Mouse (Mus musculus) lung, postnatal 14 days (tissue): ENCODE data around the gene Thsd4.

ENCODE experiments used
- DNase-seq: peaks from one replicate; pipeline ENCODE4 v3.0.0; 2021

Gene Thsd4

DNA sequence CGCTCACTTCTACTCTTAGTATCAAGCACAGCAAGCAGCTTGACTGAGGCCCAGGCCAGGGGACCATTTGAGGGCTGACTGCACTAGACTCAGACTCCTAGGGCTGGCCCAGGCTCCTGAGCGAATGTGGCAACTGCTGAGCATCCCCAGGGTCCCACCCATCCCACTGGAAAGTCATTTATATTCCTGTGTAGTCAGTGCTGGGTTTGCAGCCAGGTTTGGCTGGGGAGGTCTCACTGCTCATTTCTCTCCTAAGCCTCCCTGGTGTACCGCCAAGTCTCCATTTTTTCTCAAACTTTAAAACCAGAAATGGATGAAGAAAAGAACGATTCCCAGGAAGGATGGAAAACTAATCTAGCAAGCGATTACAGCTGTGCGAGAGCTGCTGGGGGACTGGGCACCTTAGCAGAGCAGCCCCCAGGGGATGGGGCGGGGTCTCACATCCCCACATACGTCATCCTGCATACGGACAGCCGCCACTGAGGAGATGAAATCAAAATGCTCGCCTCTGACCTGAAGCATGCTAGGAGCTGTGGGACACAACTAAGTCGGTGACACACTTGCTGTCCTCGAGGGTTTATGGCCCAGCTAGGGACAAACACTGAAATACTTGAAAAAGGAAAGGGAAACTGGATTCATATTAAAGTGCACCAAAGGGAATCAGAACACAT is 67.3 kb downstream of the Thsd4 start:
- no peak for DNase-seq

GRCm38 (mm10) chr9:60449498-60449897 is 72.3 kb downstream of the Thsd4 start:
- no peak for DNase-seq

DNA sequence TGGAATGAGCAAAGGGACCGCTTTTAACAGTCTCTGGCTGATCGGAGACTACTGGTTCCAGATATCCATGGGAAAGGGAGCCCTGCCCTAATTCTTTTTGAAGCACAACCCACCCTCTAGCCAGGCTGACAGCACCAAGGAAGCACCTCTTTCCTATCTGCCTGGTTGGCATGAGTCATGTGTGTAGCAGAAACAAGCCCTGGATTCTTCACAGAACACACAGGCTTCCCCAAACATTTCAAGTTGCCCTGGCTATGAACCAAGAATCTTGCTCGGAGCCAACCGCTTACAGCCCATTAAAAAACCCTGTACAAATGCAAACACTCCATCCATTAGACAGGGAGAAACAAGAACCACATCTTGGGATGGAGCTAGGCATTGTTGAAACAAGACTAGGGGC is 76.0 kb downstream of the Thsd4 start:
- DNase-seq: peak; percentile 55

- no peak for DNase-seq
Observed at GRCm38 (mm10) chr9:60441274-60441902, 80.5 kb downstream of the Thsd4 start.

DNA sequence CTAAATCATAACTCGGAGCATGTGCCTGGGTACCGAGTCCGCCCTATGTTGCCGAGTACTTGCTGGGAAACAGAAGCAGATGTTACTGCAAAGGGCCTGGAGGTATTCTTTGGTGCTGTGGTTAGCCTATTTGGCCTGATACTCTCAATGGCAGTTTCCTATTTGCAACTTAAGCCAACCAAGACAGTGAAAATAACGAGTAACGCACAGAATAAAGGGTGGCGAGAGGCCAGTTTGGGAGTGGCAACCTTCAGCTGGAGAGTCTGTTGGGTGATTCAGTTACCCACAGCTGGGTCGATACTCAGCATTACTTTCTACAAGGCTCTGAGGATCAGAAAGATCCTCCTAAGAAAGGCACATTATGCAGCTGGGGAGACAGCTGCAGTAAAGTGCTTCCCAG is 81.3 kb downstream of the Thsd4 start:
- DNase-seq: no peak

GRCm38 (mm10) chr9:60436246-60436645 is 85.6 kb downstream of the Thsd4 start:
- no peak for DNase-seq

- no peak for DNase-seq
Observed at GRCm38 (mm10) chr9:60434093-60434492, 87.8 kb downstream of the Thsd4 start.

- no peak for DNase-seq
Observed at GRCm38 (mm10) chr9:60431924-60432323, 89.9 kb downstream of the Thsd4 start.

DNA sequence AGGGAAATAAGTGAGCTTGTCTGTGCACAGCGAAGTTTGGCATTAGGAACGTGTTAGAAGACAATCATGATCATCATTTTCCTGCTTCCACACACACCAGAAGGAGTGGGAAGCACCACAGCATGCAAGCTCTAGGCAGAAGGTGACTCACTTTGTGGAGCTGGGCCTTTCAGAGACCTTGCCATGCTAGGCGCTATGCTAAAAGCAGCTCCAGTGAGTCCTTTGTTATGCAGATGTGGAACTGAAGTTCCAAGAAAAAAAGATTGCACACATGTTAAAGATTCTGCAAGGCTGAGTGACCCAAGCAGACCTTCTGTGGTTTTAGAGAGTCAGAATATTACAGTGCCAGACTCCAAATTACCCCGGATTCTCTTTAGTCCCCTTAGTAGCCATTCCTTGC is 91.8 kb downstream of the Thsd4 start:
- no peak for DNase-seq

DNA sequence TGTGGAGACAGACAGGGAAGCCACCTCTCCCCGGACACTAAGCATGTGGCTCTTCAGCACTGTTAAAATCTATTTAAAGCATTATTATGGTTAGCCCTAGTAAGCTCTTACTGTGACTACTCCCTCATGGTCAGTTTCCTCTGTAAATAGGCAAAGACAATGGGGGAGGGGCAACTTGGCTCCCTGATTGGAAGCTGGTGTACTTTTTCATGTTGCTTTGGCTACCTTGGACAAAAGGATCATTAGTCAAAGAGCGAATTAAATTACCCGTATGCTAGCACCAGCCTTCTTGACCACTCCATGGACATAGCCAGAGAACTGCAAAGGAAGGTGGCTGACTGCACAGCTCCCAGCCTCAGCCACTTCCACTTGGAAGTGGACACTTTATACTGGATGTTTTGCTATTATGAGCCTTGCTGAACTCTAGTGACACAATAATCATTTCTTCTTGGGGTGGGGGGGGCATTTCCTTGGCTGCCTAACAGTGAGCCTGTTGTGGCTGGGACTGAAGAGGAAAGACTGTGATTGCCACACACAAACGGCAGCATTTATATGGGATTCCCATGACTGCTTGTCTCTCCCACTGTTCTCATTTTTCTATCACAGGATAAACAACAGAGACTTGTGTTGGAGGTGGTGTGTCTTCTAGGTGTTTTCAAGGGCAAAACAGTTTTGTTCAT is 107.6 kb downstream of the Thsd4 start:
- no peak for DNase-seq

DNA sequence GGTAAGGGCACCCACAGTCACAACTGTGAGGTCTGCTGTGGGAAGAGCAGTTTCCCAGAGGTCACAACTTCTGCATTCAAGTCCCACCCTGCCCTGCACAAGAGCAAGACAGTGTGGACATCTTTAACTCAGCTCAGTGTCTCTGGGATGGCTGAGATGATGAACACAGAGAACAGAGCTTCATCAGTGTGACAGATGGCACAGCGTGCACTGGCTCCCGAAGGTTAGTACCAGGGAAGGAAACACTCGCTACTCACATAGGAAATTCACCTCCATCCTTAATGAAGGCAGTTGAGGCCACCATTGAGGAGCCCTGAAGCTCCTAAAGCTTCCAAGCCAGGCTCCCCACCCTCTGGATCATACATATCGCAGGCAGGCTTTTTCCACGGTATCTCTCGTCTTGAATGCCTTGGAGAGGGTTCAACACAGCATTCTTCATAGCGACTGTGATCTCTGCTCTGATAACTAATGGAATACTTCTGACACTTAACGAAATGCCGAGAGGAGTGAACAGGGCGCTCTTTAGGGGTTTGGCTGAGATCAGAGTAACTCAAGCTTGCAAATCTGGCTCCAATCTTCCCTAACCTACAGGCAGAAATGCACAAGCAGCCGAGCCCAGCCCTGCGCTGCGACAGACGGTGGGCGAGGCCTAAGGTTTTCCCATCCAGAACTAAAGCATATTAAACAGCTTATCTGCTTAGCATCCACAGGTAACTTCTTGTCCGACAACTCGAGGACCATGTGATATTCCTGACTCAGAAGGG is 110.8 kb downstream of the Thsd4 start:
- DNase-seq: no peak

DNA sequence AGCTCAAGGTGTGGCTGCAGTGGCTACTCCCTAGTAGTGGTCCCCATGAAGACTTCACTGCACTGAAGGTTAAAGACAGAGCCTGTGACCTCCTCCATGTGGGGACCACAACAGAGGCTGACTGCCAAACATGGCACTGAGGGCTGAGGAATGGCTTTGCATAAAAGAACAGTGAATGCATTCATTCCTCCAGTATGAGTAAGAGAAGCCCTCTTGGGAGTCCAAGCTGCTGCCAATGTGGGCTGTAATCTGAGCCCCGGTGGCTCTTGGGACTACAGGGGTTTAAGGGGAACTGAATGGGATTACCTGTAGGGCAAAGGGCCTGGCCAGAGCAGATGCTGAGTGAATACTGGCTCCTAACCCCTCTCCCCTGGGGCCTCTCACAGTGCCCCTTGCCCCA is 114.5 kb downstream of the Thsd4 start:
- no peak for DNase-seq

GRCm38 (mm10) chr9:60405777-60406176 is 116.1 kb downstream of the Thsd4 start:
- DNase-seq: no peak

GRCm38 (mm10) chr9:60402681-60403080 is 119.2 kb downstream of the Thsd4 start:
- no peak for DNase-seq

GRCm38 (mm10) chr9:60400001-60400400 is 121.8 kb downstream of the Thsd4 start:
- DNase-seq: no peak

GRCm38 (mm10) chr9:60398073-60398472 is 123.8 kb downstream of the Thsd4 start:
- DNase-seq: no peak

DNA sequence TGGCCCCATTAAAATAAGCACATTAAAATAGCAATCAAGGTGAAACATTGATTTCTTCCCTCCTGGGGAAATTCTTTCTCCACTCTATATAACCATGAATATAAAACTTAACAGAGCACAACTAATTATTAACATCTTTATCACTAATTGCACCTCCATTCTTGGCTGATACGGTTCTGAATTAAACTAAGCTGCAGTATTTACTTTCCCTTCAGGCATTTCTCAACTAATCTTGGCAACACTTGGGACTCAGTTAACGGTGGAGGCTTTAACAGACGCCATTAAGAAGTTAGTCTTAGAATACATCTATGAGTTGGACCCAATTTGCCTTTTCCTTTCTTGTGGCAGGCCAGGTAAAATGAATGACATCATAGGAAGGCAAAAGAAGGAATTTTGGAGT is 125.8 kb downstream of the Thsd4 start:
- no peak for DNase-seq

DNA sequence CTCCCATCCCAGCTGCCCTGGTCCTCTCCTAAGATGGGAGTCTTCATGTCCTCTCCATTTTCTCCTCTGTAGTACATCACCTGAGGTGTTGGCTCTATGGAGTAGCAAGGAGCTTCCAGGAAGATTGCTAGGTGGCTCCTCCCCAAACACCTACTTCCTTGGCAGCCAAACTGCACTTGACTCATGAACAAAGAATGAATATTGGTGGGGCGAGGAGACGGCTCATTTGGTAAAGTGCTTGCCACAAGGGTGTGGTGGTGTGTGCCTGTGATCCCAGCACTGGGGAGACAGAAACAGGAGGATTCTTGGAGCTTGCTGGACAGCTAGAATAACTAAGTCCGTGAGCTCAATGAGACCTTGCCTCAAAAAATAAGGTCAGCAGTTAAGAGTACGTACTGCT is 128.9 kb downstream of the Thsd4 start:
- no peak for DNase-seq

DNA sequence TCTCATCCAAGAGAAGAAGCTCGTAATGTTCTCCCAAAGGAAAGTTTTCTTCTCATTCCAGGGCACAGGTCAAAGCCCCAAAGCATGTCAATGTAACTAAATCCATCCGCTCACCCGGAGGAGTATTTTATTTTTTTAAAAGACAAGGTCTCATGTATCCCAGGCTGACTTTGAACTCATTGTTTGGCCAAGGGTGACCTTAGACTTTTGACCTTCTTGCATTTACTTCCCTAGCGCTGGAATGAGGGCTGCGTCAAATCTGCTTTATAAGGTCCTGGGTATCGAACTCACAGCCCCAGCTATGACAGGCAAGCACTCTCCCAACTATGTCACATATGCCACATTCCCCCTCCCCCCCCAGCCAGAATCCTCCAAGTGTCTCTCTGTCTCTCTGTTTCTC is 137.1 kb downstream of the Thsd4 start:
- DNase-seq: no peak

DNA sequence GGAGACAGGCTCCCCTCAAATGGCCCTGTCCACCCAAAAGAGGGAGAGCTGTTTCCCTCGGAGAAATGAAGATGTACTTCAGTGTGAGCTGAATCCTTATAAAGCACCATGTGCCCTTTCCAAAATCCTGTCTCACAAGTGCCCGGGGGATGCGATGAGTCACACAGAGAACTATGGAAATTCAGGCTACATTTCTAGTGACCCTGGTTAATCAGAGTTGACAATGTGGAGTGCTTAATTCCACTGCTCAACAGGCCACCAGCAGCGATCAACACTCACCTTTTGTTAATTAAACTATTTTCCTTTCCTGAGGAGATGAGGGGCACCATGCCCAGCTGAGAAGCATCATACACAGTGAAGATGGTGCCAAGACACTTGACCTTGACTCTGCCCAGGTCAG is 138.9 kb downstream of the Thsd4 start:
- no peak for DNase-seq

- no peak for DNase-seq
Observed at GRCm38 (mm10) chr9:60382526-60382925, 139.3 kb downstream of the Thsd4 start.

GRCm38 (mm10) chr9:60381010-60381409 is 140.8 kb downstream of the Thsd4 start:
- no peak for DNase-seq

DNA sequence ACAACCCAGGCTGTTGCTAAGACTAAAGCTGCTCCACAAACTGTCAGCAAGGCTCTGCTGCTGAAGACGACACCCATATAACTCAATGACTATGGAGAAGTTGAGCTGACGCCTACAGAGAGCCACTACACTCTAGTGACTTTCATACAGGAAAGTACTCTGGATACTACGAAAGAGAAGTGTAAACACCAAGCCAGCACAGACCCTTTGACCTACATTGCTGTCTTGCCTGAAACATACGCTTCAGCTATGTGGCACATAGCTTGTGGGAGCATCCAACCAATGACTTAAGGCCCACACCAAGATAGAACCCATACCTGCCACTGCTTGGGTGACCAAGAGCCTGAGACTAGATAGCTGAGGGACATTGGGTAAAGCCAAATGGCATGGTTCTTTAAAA is 141.3 kb downstream of the Thsd4 start:
- no peak for DNase-seq

DNA sequence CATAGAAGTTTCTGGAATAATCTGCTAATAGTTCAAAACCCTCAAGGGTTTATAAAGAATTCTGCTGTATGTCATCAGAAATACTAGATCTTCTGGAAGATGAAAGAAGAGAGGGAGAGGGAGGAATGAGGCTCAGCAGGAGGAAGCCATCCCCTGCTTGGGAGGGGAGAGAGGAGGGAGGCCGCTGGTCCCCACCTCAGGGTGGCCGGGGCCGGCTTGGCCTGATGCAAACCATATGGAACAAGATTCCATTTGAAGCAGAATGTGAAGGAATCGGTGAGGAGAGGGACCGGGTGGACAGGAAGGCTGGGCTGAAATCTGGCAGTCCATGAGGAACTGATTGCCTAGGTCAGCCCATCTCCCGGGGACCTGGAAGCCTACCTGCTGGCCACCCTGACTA is 143.6 kb downstream of the Thsd4 start:
- no peak for DNase-seq
